Mouse (Mus musculus) c-Kit-positive CD71-negative TER-119-negative erythroid progenitor cells, embryonic 14.5 days (primary cell): Measurements from ENCODE around the gene Ppid.

Source experiments
- DNase-seq: peaks from one replicate; pipeline ENCODE4 v3.0.0-alpha.2; 2013; ENCODE audit warnings: low read depth

The Ppid gene

DNA sequence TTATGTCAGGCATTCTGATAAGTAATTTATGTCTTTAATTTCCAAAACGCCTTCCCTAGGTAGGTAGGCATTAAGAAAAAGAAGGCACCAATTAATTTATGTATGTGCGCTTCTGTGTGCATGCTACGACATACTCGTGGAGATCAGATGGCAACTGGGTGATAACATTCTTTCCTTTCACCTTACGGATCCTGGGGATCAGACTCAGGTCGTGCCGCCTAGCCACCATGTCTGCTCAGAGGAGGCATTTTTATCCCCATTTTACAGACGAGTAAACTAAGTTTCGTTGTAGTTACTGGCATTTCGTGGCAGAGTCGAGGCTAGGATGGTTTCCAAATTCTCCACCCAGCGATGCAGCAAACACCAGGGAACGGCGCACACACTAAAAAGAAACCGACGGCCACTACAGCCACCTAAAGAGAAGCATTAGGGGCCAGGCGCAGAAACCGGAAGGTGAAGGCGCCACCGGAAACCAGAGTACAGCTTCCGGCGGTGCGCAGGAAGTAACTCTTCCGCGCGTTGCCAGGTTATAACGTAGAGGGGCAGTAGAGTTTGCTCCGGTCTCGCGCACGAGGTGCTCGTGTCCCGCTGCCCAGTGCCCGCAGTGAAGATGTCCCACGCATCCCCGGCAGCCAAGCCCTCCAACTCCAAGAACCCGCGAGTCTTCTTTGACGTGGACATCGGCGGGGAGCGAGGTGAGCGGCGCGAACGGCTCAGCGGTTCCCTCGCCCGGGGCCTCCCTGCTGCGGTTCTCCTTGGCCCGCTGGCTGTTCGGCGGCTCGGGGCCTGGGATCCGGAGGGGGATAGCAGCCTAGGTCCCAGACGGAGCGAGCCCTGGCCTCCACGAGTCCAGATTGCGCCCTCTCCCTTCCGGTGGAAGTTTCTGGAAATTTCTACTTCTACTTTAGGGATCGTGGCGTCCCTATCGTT is at the start of gene Ppid:
Gene Ppid (plus strand): TSS at position 480 of the 930 bp plus-strand sequence.
- DNase-seq = peak; percentile 66

- DNase-seq = peak; percentile 53
Observed at GRCm38 (mm10) chr3:79542585-79542984, 48.6 kb upstream of the Ppid start.

DNA sequence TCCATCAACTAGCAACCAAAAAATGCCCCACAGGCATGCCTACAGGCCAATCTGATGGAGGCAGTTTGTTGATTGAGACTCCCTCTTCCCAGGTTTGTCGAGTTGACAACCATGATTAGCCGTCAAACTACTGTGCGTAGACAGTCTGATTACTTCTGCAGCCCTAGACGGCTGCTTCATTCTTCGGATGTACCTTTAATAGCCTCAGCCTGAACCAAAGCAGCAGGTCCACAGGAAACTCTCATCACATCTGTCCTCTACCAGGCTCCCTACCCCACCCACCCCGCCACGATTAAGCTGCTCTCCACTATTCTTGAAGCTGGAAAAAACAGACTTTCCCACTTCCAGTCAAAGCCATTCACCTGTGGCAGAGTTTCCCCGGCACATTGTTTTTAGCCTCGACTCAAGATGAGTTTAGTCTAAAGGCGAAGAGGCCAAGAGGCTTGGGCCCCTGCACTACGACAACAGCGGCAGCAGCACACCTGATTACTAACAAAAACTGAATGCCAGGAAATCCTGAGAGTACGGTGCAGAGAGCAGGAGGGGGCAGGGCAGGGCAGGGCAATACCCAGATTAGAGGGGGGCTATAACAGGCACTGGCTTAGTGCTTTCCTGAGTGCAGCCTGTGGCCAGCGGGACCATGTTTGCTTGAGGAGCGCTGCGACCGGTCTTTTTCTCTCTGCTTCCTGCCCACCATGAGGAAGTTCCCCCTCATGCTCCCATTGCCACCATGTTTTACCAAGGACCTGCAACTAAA is 42.3 kb upstream of the Ppid start:
- no peak for DNase-seq

- DNase-seq = no peak
Observed at GRCm38 (mm10) chr3:79549751-79550393, 41.3 kb upstream of the Ppid start.

GRCm38 (mm10) chr3:79551826-79552552 is 39.2 kb upstream of the Ppid start:
- DNase-seq = no peak

GRCm38 (mm10) chr3:79553779-79554178 is 37.4 kb upstream of the Ppid start:
- DNase-seq = no peak

DNA sequence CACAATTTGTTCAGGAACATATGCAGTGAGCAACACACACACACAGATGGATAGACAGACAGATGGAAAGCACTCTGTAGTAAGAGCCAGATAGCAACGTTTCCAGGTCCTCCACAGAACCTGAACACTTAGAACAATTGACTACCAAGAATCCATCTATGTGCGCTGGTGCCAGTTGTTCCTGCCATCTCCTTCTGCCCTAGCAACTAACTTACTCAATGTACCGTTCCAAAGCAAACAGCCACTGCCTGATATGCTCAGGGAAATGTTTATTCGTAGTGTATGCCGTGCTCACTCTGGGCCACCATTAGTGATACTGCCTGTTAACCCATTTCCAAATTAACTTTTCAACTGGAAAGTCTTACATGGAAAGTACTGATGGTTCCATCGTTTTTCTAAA is 36.1 kb upstream of the Ppid start:
- no peak for DNase-seq

GRCm38 (mm10) chr3:79559021-79559772 is 31.9 kb upstream of the Ppid start:
- DNase-seq = no peak

DNA sequence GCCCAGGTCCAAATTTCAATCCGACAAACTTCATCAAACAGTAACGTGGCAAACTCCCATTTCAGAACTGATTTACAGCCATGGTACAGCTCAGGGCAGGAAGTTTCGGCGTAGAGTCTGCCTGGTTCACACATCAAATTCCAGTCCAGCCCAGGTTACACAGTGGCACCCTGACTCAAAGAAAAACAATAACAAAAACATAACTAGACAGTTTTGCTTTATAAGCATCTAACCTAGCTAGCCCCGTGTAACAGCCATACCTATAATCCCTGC is 31.4 kb upstream of the Ppid start:
- no peak for DNase-seq

DNA sequence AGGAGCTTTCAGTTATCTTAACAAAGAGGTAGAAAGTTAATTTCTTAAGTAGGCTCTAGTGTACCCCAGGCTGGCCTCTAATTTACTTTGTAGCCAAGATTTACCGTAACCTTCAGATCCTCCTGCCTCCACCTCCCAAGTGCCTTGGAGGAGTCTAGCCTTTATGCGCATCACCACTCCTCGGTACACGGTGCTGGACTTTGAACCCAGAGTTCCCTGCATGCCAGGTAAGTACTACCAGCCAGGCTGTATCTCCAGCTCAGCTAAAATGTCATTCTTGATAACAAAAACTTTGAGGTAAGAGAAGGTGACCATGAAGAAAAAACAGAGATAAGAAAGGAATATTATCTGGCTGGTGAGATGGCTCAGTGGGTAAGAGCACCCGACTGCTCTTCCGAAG is 30.6 kb upstream of the Ppid start:
- no peak for DNase-seq

GRCm38 (mm10) chr3:79561784-79562715 is 29.1 kb upstream of the Ppid start:
- DNase-seq = no peak

- DNase-seq = no peak
Observed at GRCm38 (mm10) chr3:79563511-79563910, 27.6 kb upstream of the Ppid start.

DNA sequence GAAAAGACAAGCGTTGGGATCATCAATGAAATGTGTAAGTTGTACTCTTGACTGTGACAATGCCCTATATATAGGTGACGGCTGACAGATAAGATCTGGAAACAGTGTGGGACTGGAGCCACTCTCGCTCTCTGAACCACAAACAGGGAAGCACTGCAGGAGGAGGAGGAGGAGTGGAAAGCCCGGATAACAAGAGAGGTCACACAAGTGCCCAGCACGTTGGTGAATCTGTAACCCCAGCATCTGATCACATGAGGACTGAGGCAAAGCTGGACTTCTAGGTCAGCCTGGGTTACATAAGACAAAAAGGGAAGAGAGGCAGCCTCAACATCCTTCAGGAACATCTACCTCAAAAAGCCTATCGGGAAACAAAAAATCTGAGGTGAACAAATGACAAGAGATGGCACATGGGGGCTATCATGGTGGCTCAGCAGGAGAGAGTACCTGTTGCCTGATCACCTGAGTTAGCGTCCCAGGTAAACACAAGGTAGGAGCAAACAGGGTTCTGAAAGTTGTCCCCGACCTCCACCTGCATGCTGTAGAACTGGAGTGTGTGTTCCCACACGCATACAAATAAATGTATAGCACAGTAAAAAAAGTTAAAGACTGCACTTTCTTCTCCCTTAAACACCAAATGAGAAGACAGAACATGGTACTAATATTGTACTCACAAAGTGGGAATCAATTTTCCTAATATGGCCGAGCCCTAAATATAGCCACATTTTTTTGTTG is 26.1 kb upstream of the Ppid start:
- no peak for DNase-seq

GRCm38 (mm10) chr3:79566716-79567691 is 24.1 kb upstream of the Ppid start:
- DNase-seq = no peak

DNA sequence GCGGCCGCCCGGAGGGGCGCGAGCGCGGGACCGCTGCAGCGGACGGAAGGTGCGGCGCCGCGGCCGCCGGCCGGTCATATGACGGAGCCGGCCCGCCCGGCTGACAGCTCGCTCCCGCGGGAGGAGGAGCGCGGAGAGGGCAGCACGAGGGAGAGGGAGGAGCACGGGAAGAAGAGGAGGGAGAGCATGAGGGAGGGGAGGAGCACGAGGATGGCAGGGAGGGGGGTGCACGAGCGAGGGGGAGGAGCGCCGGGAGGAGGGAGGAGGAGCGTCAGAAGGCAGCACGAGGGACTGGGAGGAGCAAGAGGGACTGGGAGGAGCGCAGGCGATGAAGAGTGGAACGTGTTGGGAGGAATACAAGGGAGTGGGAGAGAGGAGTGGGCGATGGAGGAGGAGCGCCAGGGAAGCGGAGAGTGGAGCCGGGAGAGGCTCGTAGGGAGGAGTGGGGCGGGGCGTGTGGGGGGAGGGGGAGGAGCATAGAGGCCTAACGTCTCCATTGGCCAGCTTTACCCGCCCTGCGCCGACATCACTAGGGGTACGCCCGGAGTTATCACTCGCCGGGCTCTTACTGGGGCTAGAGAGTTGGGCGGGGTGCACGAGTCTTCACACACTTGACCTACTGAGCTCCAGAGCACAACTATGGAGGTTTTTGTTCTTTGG is 23.3 kb upstream of the Ppid start, which contains the start of gene Fnip2:
Gene Fnip2 (minus strand): TSS at position 94 of the 660 bp plus-strand sequence.
- DNase-seq = peak; percentile 77

- DNase-seq = no peak
Observed at GRCm38 (mm10) chr3:79568629-79569350, 22.4 kb upstream of the Ppid start.

DNA sequence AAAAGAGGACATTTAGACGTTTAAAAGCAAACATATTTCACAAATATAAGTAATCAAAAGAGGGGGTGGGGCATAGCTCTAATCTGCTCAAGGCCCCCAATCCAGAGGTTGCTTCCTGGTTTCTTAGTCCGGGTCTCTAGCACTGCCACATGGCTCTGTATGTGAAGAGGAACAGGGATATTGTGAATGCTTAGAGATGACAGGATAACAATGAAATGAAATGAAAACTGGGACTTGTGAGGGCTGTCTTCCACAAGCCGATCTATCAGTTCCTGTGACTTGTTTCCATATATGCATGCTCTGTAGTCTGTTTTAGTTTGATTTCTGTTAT is 21.8 kb upstream of the Ppid start:
- no peak for DNase-seq
